Mouse (Mus musculus): ENCODE results near the gene Grn.
"Not testable (repeated sequence)": the region's sequence is repeated elsewhere in the genome, so short reads cannot be mapped to it uniquely, and the experiment has no call there.

Gene Grn

DNA sequence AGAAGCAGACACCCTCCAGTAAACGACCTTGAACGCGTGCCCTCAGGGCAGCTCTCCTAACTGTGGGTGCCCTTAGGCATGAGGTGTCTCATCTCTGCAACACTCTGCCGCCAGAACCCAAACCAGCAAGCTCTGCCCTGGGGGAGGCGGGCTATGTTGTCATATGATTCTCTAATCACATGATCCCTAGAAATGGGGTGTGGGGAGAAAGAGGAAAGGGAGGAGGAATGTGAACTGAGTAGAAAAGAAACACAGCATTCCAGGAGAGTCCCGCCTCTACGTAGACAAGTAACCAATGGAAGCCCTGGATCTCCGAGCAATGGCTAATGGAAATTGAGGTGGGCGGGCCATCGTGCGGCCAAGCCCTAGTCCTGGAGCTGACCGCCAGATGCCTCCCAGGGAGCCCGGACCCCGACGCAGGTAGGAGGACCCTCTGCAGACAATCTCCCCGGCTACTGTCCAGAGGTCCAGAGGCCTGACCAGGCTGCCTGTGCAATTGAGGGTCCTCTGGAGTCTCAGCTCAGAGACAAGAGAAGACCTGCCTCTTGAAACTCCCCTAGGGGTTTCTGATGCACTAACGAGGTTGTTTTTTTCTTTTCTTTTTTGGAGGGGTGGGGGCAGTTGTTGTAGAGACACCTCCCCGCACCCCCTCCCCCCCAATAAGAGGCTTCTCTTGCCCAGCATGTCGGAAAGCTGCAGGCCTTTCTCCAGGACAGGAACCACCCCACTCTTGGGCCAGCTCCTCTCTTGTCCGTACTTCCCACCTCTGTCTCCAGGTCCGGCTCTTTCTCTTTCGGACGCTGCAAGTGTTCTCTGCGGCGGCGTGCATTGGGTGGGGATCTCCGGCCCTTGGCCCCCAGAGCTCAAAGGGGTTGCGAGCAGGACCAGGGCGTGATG, at the start of gene Grn:
Gene Grn (plus strand): TSS at position 195 of the 897 bp plus-strand sequence.
- peak; percentile 73 to 85 for DNase-seq (ENCODE audit: low spot score in 2 of 2)

DNA sequence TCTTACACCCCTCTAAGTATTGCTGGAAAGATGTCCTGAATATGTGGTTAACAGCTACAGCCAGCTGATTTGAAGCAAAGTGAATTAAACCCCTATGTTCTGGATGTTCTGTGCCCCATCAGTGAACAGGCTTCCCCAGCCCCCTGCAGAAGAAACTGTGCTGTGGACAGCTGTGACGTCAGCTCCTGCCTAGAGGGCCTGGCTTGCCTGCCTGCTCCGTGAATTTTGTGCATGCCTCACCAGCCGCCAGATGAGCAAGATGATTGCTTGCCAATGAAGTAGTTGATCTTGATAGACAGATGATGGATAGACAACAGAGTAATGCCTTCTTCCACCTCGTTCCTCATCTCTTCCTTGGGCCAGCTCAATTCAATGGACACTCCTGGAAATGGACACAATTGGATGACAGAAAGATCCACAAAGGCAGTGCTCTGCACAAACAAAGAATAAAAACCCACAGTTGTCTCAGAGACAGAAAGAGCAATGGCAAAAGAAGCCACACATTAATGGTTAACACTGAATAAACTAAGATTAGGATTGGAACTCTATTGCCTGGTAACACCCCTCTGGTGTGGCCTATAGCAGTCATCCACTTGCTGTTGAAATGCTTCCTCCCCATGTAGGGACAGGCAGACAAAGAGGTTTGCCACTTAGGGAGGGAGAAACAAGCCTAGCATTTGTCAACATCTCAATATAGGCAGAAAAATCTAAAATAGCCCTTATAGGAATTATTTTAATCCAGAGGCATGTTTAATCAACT, 48.6 kb upstream of the Grn start:
- DNase-seq (ENCODE audit: low spot score in 2 of 2): no peak

DNA sequence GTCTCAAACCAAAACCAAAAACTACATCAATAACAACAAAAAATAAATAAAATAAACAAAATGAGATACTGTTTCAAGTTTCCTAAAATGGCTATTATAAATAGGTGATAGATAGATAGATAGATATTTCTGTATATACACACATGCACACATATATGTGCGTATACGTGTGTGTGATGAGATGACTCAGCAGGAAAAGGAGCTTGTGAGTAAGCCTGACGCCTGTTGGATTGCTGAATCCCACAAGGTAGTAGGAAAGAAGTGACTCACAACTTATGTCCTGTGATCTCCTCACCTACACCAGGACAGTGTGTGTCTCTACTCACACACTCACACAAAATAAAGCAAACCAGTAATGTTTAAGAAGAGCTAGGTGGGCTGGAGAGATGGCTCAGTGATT, 47.3 kb upstream of the Grn start:
- DNase-seq (ENCODE audit: low spot score in 2 of 2): no peak

DNA sequence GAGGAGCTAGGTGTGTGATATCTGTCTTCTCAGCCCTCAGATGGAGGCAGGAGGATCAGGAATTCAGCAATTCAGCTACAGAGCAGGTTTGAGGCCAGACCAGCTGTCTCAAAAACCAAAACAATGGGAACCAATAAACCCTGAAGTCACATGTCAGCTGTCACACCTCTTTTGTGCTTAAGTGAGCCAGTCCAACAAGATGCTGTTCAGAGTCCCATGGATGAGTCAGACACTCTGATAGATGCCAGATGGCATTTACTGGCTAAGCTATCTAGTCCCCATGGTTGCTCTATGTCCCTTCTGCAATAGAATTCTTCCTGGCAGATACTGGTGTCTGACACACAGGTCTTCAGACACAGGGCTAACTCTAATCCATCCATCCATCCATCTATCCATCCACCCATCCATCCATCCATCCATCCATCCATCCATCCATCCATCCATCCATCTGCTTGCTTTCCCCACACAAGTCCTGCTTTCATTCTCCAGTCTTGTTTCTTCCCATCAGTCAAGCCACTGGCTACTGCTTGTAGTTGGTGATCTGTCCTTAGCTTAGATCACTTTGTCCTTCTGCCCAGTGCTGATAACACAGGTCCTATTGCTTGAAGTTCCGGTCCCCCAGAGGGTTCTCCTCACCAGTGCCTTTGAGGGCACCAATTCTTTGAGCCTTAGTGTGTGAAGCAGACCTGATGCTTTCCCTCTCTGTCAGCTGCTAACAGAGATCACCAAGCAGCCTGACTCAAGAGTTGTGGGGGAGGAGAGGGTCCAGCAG, 46.6 kb upstream of the Grn start:
- no peak for DNase-seq (ENCODE audit: low spot score in 2 of 2)

DNA sequence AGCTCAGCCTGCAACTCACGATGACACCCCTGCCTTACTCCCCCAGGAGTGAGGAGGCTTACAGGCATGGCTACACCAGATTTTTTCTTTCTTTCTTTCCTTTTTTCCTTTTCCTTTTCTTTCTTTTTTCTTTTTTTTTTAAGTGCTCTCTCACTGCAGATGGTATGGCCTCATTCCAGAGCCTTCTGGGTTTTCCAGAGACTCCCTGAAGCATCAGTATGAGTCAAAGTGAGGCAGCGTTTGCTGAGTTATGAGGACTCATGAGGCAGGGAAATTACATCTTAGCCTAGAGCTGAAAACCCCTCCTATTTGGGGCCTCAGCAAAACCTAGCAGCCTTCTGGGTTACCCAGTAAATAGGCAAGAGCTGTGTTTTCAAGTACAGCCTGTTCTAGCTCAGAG, 45.7 kb upstream of the Grn start:
- DNase-seq (ENCODE audit: low spot score in 2 of 2): no peak

DNA sequence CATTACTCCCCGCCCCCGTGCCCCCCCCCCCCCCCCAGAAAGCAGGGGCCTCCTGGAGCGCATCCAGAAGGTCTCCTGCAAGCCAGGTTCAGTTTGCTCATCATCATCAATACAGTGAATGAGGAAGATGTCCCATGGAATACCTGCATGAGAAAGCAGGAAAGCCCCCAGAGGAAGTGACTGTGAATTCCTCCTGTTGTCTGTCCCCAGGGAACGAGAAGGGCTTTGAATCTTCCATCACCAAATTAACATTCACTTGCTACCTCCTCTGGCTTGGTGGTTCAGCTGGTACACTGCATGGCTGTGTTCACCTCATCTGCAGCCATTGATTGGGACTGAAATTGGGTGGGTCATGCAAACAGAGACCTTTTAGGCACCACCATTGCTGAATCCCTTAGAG, 45.0 kb upstream of the Grn start:
- no peak for DNase-seq (ENCODE audit: low spot score in 2 of 2)

DNA sequence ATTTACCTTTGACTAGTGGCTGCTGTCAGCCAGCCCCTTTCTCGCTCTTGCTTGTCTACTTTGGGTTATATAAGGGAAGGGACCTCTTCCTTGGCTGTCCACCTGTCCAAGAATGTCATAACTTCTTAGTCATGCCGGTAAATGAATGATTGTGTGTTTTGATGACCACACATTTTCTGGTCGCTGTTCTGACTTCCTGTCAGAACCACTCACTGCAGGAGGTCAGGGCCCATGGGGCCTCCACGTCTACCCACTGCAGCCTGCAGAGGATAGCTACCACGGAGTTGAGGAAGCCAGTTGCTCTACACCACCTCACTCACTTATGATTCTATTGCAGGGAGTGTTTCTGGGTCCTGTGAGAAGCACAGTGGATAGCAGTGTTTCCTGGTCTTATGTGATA, 44.0 kb upstream of the Grn start:
- no peak for DNase-seq (ENCODE audit: low spot score in 2 of 2)

DNA sequence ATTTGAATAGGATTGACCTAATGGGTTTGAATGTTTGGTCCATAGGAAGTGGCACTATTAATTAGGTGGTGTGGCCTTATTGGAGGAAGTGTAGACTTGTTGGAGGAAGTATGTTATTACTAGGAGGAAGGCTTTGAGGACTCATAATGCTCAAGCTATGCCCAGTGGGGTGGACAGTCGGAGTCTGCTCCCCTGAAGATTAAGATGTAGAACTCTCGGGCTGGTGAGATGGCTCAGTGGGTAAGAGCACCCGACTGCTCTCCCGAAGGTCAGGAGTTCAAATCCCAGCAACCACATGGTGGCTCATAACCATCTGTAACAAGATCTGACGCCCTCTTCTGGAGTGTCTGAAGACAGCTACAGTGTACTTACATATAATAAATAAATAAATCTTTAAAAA, 40.7 kb upstream of the Grn start:
- DNase-seq (ENCODE audit: low spot score in 2 of 2): not testable (repeated sequence)

DNA sequence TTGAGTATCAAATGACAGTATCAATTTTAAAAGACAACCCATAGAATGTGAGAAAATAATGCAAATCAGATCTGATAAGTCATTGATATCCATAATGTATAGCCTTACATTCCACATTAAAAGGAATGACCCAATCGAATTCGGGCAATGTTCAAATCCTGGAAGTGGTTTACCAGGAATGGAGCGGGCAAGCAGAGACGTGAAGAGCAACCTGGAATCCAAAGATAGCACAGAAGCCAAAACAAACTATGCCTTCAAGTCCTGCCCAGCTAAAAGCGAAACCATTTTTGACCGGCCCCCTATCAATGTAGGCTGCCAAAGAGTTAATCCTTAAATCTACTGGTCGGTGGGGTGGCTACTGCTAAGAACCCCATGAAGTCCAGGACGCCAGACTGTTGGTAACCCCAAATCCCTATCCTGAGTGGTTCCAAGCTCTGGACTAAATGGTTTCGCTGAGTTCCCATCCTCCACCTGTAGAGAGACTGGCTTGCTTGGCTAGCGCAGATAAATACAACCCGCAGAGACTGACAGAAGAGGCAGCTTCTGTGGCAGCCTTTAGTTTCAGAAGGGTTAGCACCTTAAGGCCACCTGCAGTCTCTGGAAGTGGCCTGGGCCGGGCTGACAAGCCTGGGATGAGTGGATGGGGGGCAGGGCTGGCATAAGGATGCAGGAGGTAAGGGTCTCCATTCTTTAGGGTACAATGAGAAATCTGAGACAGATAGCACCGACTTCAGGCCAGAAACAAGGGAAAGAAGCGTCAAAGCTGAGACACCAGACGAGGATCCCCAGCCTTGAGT, 37.5 kb upstream of the Grn start:
- peak in 1 of 2 experiments; percentile 25 for DNase-seq (ENCODE audit: low spot score in 2 of 2)

DNA sequence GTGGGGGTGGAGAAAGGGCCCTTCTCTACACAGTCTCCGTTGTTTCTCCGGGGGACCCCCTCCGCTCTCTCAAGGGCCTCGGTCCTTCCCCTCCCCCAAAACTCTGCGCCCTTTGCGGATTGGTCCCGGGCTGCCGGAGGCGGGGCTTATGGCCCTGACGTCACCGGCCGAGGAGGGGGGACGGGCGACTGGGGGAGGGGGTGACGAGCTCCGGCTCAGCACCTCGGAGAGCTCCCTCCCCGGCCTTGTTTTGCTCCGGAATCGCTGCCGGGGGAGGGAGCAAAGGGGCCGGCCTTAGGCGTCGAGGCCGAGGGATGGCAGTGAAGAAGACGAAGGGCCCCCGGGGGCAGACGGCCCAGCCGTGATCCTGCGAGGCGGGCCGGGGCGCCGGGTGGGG, 36.9 kb upstream of the Grn start, which contains the start of gene Rundc3a:
Gene Rundc3a (plus strand): TSS at position 166 of the 397 bp plus-strand sequence.
- peak; percentile 62 to 84 for DNase-seq (ENCODE audit: low spot score in 2 of 2)

DNA sequence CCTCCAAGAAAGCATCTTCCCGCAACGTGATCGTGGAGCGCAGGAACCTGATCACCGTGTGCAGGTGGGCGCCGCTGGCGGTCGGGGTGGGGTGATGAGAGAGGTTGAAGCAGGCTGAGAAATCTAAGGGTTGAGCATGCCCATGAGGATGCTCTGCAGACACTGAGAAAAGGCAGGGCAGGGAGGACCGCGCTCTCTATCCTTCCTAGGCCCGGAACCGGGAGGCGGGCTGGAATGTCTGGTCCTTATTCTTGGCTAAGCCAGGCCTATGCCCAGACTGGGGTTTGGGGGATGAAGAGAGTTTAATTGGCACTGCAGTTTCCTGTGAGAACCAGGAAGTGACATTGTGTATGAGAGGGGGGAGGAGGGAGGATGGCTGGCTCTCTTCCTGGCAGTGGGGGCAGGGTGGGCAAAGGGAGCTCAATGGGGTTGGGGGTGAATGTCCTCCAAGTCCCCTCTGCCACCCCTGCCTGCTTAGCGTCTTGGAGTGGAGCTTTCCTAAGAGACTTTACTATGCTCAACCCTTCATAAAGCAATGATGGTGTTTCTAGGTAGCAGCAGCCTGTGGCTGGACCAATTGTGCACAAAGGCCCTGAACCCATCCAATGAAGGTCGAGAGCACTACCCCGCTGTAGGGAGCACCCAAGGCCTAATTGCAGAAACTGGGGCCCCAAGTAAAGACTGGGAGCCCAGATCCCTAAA, 36.2 kb upstream of the Grn start:
- peak in 1 of 2 experiments; percentile 19 for DNase-seq (ENCODE audit: low spot score in 2 of 2)

DNA sequence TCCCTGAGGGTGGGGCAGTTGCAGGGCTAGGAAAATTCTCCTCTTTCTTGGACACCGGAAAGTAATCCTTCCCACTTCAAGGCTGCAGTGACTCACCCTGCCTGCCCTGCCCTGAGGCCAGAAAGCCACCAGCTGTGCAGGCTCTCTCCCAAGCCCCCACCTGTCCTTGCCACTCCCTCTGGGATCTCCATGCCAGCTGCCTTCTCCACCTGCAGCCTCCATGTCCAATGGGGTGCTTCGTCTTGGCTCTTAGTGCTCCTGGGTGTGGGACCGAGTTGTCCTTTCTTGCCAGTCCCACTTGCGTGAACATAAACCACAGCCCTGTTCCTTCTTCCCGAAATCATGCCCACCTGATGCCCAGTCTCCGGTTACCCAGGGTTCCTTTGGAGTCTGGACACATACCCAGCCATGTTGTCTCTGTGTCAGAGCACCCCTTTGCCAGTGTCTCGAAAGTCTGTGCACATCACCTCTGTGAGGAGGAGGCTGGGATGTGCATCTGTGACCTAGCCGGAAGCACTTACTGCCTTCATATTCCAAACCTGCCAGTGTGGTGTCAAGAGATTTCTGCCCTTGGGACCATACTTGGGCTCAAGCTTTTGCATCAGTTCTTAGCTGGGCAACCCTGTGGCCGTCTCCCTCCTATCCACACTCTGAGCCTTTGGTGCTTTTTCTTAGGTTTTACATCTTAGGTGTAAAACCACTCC, 35.5 kb upstream of the Grn start:
- no peak for DNase-seq (ENCODE audit: low spot score in 2 of 2)

DNA sequence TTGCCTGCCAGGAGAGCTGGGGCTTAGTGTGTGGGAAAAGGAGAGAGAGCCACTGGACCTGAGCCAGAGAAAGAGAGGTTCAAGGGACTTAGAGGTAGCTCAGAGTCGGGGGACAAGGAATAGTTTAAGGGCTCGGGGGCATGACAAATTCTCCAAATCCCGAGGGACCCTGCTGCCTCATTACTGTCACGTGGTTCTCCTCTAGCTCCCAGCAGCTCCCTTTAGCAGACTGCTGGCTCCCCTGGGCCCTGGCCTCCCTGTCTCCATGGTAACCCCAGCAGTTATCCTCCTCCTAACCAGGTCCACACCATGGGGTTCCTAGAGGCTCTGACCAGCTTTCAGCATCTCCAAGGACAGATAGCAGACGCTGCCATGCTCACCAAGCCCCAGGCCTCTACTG, 34.9 kb upstream of the Grn start:
- no peak for DNase-seq (ENCODE audit: low spot score in 2 of 2)

DNA sequence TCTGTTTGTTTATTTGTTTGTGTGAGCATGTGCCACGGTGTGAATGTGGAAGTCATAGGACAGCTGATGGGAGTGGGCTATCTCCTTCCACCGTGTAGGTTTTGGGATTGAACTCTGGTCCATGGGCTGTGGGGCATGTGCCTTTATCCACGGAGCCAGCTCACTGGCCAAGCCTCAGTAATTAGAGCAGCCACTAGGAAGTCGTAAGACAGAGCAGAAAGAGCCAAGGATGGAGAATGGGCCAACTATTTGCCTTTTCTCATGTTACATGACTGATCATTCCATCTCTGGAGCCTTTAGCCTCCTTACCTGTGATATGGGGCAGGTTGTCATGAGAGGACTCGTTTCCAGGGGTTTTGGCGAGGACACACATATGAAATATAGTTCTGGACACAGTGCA, 33.9 kb upstream of the Grn start:
- no peak for DNase-seq (ENCODE audit: low spot score in 2 of 2)

DNA sequence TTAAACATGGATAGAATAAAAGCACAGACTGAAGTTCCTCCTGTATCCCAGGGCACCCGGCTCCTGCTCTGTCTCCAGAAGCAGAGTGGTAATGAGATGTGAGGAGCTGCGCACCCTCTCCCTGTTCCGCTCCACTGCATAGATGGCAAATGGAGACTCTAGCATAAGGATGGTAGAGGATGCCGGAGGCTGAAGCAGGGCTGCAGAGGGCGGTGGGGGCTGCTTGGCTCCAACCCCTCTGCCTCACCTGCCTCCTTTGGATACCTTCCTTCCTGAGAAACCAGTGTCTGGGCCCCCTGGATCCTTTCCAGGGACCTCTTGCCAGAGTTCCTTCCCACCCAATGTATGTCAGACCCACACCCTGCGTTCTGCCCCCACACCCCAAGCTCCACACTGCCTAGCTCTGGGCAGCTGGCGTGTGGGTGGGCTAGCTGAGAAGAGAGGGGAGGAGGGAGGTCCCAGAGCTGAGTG, 33.4 kb upstream of the Grn start:
- DNase-seq (ENCODE audit: low spot score in 2 of 2): peak in 1 of 2 experiments; percentile 14

DNA sequence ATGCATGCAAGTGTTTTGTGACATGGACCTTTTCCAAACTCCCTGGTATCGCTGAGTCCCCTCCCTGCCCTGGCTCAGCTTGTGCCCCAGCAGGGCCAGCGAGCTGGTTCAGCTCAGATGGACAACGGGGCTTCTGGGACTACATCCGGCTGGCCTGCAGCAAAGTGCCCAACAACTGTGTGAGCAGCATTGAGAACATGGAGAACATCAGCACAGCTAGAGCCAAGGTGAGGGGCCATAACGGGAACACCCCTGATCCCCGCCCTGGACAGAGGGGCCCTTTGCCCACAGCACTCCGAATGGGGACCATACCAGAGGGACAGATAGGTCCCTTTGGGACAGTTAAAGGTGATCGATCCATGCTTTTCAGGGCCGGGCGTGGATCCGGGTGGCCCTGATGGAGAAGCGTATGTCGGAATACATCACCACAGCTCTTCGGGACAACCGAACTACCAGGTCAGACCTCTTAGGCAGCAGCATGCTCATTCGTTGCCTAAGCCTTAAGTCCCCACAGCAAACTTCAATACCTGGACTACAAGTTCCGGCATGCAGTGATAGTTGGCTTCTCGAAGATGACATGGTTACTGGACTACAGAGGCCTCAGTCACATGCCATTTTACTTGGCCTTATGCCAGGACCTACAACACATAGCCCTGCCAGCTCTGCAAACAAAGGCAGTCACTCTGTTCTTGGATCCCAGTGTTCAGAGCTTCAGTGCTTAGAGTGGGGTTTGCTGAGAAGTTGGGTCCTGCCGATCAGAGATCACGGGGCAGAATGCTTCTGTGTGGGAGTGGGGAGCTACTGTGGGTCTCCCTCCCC, 31.9 kb upstream of the Grn start:
- peak in 1 of 2 experiments; percentile 16 for DNase-seq (ENCODE audit: low spot score in 2 of 2)

DNA sequence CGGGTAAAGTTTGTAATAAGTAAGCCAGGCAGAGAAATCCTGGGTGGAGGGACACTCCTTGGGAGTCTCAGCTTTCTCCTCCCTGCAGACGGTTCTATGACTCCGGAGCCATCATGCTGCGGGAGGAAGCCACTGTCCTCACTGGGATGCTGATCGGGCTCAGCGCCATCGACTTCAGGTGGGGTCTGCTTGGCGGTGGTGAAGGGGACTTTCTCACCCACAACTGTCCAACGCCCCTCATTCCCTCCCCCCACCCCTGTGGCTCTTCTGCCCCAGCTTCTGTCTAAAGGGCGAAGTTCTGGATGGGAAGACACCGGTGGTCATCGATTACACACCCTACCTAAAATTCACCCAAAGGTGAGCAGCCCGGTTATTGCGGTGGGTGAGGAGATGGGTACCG, 31.0 kb upstream of the Grn start:
- no peak for DNase-seq (ENCODE audit: low spot score in 2 of 2)

DNA sequence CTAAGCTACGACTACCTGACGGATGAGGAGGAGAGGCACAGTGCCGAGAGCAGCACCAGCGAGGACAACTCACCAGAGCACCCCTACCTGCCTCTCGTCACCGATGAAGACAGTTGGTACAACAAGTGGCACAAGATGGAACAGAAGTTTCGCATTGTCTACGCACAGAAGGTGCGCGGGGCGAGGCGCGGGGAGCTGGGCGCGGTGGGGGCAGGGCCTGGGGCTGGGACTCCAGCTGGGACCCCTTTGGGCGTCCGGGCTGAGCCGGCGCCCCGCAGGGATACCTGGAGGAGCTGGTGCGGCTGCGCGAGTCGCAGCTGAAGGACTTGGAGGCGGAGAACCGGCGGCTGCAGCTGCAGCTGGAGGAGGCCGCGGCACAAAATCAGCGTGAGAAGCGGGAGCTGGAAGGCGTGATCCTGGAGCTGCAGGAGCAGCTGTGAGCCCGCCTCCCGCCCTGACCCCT, 30.5 kb upstream of the Grn start:
- DNase-seq (ENCODE audit: low spot score in 2 of 2): peak in 1 of 2 experiments; percentile 42
